Mouse (Mus musculus): ENCODE measurements around the gene Jph3. TPM values are rescaled to one million over a fixed set of nuclear protein-coding genes. Genes with fewer than 3 reads are reported as not detected.

Jph3 gene
- polyA plus RNA-seq, 2 experiments = 0.19 to 0.25 TPM

- ATAC-seq (ENCODE audit: low FRiP score, low read depth) = no peak
- 60% methylated on average over 14 of the region's 14 CpGs for WGBS
- Histone ChIP-seq H3K9me3 (ENCODE audit: control insufficient read depth, low read length) (no peaks in the 10 kb centered on the region), H3K4me3 (replicated peaks; ENCODE audit: low read length) (no peak overlapping the region), H3K4me2 (replicated peaks; ENCODE audit: low read depth, low read length, severe bottlenecking) (no peak overlapping the region), H3K9ac (ENCODE audit: low read depth, low read length, severe bottlenecking) (no peak overlapping the region), H3K4me1 (ENCODE audit: control insufficient read depth, insufficient read depth, low read length) (no peaks in the 10 kb centered on the region), H3K36me3 (ENCODE audit: control insufficient read depth, insufficient read depth, low read length) (no peaks in the 10 kb centered on the region), H3K27ac (replicated peaks; ENCODE audit: low read depth, low read length) (no peak overlapping the region), H3K27me3 (ENCODE audit: control insufficient read depth, insufficient read depth, low read length) (no peaks in the 10 kb centered on the region)
- TF ChIP-seq POLR2A (IDR thresholded peaks at IDR 0.05; ENCODE audit: borderline replicate concordance, extremely low read depth, insufficient read depth, insufficient read length) = no peak
- DNase-seq (ENCODE audit: low spot score) = no peak
These were observed 41.8 kb upstream of the Jph3 start for GRCm38 (mm10) chr8:121687455-121688161.

GRCm38 (mm10) chr8:121688496-121688895, 40.9 kb upstream of the Jph3 start:
- H3K4me1 ChIP-seq (ENCODE audit: control insufficient read depth, insufficient read depth, low read length) = no peaks in the 10 kb centered on the region
- DNase-seq (ENCODE audit: low spot score) = no peak
- 37% methylated on average over 5 of the region's 5 CpGs for WGBS
- no peaks in the 10 kb centered on the region for H3K9me3 ChIP-seq (ENCODE audit: control insufficient read depth, low read length)
- H3K27ac ChIP-seq (replicated peaks; ENCODE audit: low read depth, low read length) = no peak overlapping the region
- no peak for ATAC-seq (ENCODE audit: low FRiP score, low read depth)
- no peak overlapping the region for H3K4me3 ChIP-seq (replicated peaks; ENCODE audit: low read length)
- no peak overlapping the region for H3K4me2 ChIP-seq (replicated peaks; ENCODE audit: low read depth, low read length, severe bottlenecking)
- H3K36me3 ChIP-seq (ENCODE audit: control insufficient read depth, insufficient read depth, low read length) = no peaks in the 10 kb centered on the region
- no peaks in the 10 kb centered on the region for H3K27me3 ChIP-seq (ENCODE audit: control insufficient read depth, insufficient read depth, low read length)
- TF ChIP-seq POLR2A (IDR thresholded peaks at IDR 0.05; ENCODE audit: borderline replicate concordance, extremely low read depth, insufficient read depth, insufficient read length) = no peak
- H3K9ac ChIP-seq (ENCODE audit: low read depth, low read length, severe bottlenecking) = no peak overlapping the region

- Histone ChIP-seq H3K4me1 (ENCODE audit: control insufficient read depth, insufficient read depth, low read length) (no peaks in the 10 kb centered on the region; the same call in 1 of the 2 replicates), H3K4me3 (replicated peaks; ENCODE audit: low read length) (no peak overlapping the region), H3K36me3 (ENCODE audit: control insufficient read depth, insufficient read depth, low read length) (no peaks in the 10 kb centered on the region), H3K4me2 (replicated peaks; ENCODE audit: low read depth, low read length, severe bottlenecking) (no peak overlapping the region), H3K27ac (replicated peaks; ENCODE audit: low read depth, low read length) (no peak overlapping the region), H3K9ac (ENCODE audit: low read depth, low read length, severe bottlenecking) (no peak overlapping the region), H3K9me3 (ENCODE audit: control insufficient read depth, low read length) (no peaks in the 10 kb centered on the region), H3K27me3 (ENCODE audit: control insufficient read depth, insufficient read depth, low read length) (no peaks in the 10 kb centered on the region)
- no peak for ATAC-seq (ENCODE audit: low FRiP score, low read depth)
- no peak for DNase-seq (ENCODE audit: low spot score)
- 55% methylated on average over 4 of the region's 4 CpGs for WGBS
- no peak for TF ChIP-seq POLR2A (IDR thresholded peaks at IDR 0.05; ENCODE audit: borderline replicate concordance, extremely low read depth, insufficient read depth, insufficient read length)
These were observed 35.0 kb upstream of the Jph3 start for GRCm38 (mm10) chr8:121694453-121694852.

- Histone ChIP-seq H3K27me3 (ENCODE audit: control insufficient read depth, insufficient read depth, low read length) (no peaks in the 10 kb centered on the region), H3K9ac (ENCODE audit: low read depth, low read length, severe bottlenecking) (no peak overlapping the region), H3K4me3 (replicated peaks; ENCODE audit: low read length) (no peak overlapping the region), H3K36me3 (ENCODE audit: control insufficient read depth, insufficient read depth, low read length) (no peaks in the 10 kb centered on the region), H3K9me3 (ENCODE audit: control insufficient read depth, low read length) (no peaks in the 10 kb centered on the region), H3K4me1 (ENCODE audit: control insufficient read depth, insufficient read depth, low read length) (no peaks in the 10 kb centered on the region; the same call in 1 of the 2 replicates), H3K4me2 (replicated peaks; ENCODE audit: low read depth, low read length, severe bottlenecking) (no peak overlapping the region), H3K27ac (replicated peaks; ENCODE audit: low read depth, low read length) (no peak overlapping the region)
- ATAC-seq (ENCODE audit: low FRiP score, low read depth) (no peak), DNase-seq (ENCODE audit: low spot score) (no peak)
- no peak for TF ChIP-seq POLR2A (IDR thresholded peaks at IDR 0.05; ENCODE audit: borderline replicate concordance, extremely low read depth, insufficient read depth, insufficient read length)
- 74% methylated on average over 6 of the region's 6 CpGs for WGBS
These were observed 33.7 kb upstream of the Jph3 start for GRCm38 (mm10) chr8:121695585-121696184.

GRCm38 (mm10) chr8:121697735-121698614, 31.4 kb upstream of the Jph3 start:
- WGBS = 4% methylated on average over 15 of the region's 17 CpGs
- H3K9me3 ChIP-seq (ENCODE audit: control insufficient read depth, low read length) = no peaks in the 10 kb centered on the region
- ATAC-seq (ENCODE audit: low FRiP score, low read depth) = peak; percentile 46; the same call in 1 of the 2 replicates
- H3K36me3 ChIP-seq (ENCODE audit: control insufficient read depth, insufficient read depth, low read length) = no peaks in the 10 kb centered on the region
- H3K27ac ChIP-seq (replicated peaks; ENCODE audit: low read depth, low read length) = no peak overlapping the region
- H3K27me3 ChIP-seq (ENCODE audit: control insufficient read depth, insufficient read depth, low read length) = no peaks in the 10 kb centered on the region
- peak overlapping the region; percentile 4; the same call in 1 of the 2 replicates for H3K4me3 ChIP-seq (replicated peaks; ENCODE audit: low read length)
- H3K4me2 ChIP-seq (replicated peaks; ENCODE audit: low read depth, low read length, severe bottlenecking) = peak overlapping the region; percentile 37
- H3K4me1 ChIP-seq (ENCODE audit: control insufficient read depth, insufficient read depth, low read length) = no peaks in the 10 kb centered on the region; the same call in 1 of the 2 replicates
- no peak for TF ChIP-seq POLR2A (IDR thresholded peaks at IDR 0.05; ENCODE audit: borderline replicate concordance, extremely low read depth, insufficient read depth, insufficient read length)
- no peak overlapping the region for H3K9ac ChIP-seq (ENCODE audit: low read depth, low read length, severe bottlenecking)
- no peak for DNase-seq (ENCODE audit: low spot score)

All from limb, embryonic 14.5 days (tissue).